Mouse (Mus musculus): Measurements from ENCODE around the gene Tnfrsf12a.

Tnfrsf12a gene

GRCm38 (mm10) chr17:23706212-23706611, 28.9 kb upstream of the Tnfrsf12a start:
- H3K4me3 ChIP-seq (replicated peaks; ENCODE audit: low read length): no peak overlapping the region
- peaks cover 35% of the 10 kb centered on the region for H3K27me3 ChIP-seq (ENCODE audit: insufficient read depth, low read length)
- no peaks in the 10 kb centered on the region for H3K9me3 ChIP-seq (ENCODE audit: low read length)
- H3K36me3 ChIP-seq (ENCODE audit: insufficient read depth, low read length): no peaks in the 10 kb centered on the region
- peaks cover 32% of the 10 kb centered on the region for H3K4me1 ChIP-seq (replicated peaks; ENCODE audit: low read depth, low read length)
- peak; percentile 91 for TF ChIP-seq CTCF (conservative IDR thresholded peaks at IDR 0.05; ENCODE audit: low read length)
- TF ChIP-seq NANOG (IDR thresholded peaks at IDR 0.05; ENCODE audit: borderline replicate concordance, low read length): no peak

DNA sequence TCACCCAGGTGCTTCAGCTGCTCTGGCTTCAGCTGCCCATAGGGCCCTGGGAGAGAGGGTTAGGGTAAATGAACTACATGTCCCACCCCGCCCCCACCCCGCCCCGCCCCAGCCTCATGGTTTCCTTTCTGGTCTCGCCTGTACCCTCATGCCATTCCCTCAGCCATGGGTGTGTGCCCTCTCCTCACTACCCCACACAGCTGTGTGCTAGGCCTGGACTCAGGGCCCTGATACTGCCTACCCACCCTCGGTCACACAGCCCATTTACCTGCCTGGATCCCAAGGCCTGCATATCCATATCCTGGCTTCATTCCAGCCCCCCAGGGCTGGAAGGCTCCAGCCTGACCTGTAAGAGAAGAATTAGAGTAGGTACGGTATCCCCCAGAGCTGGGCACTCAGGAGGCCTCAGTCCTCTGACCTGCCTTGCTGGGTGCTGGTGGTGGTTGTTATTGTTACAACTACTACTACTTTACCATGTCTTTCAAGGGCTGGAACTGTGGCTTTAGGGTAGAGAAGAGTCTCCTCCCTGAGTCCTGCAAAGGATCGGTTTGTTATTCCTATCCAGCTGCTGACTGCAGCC, 28.3 kb upstream of the Tnfrsf12a start:
- H3K27me3 ChIP-seq (ENCODE audit: insufficient read depth, low read length): peaks cover 40% of the 10 kb centered on the region
- H3K9me3 ChIP-seq (ENCODE audit: low read length): no peaks in the 10 kb centered on the region
- no peak overlapping the region for H3K4me3 ChIP-seq (replicated peaks; ENCODE audit: low read length)
- peaks cover 27% of the 10 kb centered on the region for H3K4me1 ChIP-seq (replicated peaks; ENCODE audit: low read depth, low read length)
- no peak for TF ChIP-seq CTCF (conservative IDR thresholded peaks at IDR 0.05; ENCODE audit: low read length)
- no peak for TF ChIP-seq POU5F1 (IDR thresholded peaks at IDR 0.05; ENCODE audit: borderline replicate concordance, low read length)
- no peak for TF ChIP-seq NANOG (IDR thresholded peaks at IDR 0.05; ENCODE audit: borderline replicate concordance, low read length)
- no peaks in the 10 kb centered on the region for H3K36me3 ChIP-seq (ENCODE audit: insufficient read depth, low read length)

- H3K4me3 ChIP-seq (replicated peaks; ENCODE audit: low read length): peak overlapping the region; percentile 23; the same call in 1 of the 2 replicates
- no peaks in the 10 kb centered on the region for H3K9me3 ChIP-seq (ENCODE audit: low read length)
- peaks cover 31% of the 10 kb centered on the region for H3K27me3 ChIP-seq (ENCODE audit: insufficient read depth, low read length)
- H3K4me1 ChIP-seq (replicated peaks; ENCODE audit: low read depth, low read length): peaks cover 22% of the 10 kb centered on the region
- no peak for TF ChIP-seq NANOG (IDR thresholded peaks at IDR 0.05; ENCODE audit: borderline replicate concordance, low read length)
- no peak for TF ChIP-seq POU5F1 (IDR thresholded peaks at IDR 0.05; ENCODE audit: borderline replicate concordance, low read length)
- no peak for TF ChIP-seq CTCF (conservative IDR thresholded peaks at IDR 0.05; ENCODE audit: low read length)
- H3K36me3 ChIP-seq (ENCODE audit: insufficient read depth, low read length): no peaks in the 10 kb centered on the region
Observed at GRCm38 (mm10) chr17:23704741-23705140, 27.5 kb upstream of the Tnfrsf12a start.

DNA sequence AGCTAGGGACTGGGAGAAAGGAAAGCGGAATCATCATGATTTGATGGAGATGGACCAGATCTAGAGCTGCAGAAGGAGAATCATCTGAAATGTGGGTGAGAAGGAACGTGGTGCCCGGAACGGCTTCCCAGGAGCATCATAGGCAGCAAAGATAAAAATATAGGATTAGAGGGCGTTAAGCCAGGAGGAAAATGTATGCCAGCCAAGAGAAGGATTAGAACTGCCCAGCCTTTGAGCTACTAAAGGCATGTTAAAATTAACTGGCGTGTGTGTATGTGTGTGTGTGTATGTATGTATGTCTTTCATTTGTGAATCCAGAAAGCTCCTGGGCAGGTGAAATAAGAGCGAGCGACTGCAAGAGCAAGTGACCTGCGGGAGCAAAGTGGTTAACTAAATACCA, 26.0 kb upstream of the Tnfrsf12a start:
- H3K4me3 ChIP-seq (replicated peaks; ENCODE audit: low read length): no peak overlapping the region
- H3K36me3 ChIP-seq (ENCODE audit: insufficient read depth, low read length): no peaks in the 10 kb centered on the region
- TF ChIP-seq POU5F1 (IDR thresholded peaks at IDR 0.05; ENCODE audit: borderline replicate concordance, low read length): no peak
- no peak for TF ChIP-seq NANOG (IDR thresholded peaks at IDR 0.05; ENCODE audit: borderline replicate concordance, low read length)
- TF ChIP-seq CTCF (conservative IDR thresholded peaks at IDR 0.05; ENCODE audit: low read length): no peak
- H3K4me1 ChIP-seq (replicated peaks; ENCODE audit: low read depth, low read length): peaks cover 28% of the 10 kb centered on the region
- no peaks in the 10 kb centered on the region for H3K9me3 ChIP-seq (ENCODE audit: low read length)
- H3K27me3 ChIP-seq (ENCODE audit: insufficient read depth, low read length): peaks cover 38% of the 10 kb centered on the region

DNA sequence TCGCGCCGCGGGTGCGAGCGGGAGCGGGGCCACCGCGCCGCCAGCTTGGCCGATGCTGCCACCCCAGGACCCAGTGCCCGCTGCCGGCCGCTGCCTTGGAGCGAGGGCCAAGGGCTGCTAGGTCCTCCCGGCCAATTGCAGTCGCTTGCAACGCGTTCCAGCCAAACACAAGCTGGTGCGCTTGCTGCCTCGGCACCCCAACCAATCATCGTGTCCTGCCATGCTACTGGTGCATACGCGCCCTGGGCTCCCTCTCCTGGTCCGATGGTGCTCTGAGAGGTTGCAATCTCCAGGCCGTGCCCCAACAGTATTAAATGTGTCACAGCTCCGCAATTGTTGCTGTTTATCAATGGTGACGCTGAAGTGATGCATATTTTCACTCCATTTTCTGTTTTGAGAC, 22.8 kb upstream of the Tnfrsf12a start:
- Histone ChIP-seq H3K4me3 (replicated peaks; ENCODE audit: low read length) (peak overlapping the region; percentile 90), H3K36me3 (ENCODE audit: insufficient read depth, low read length) (no peaks in the 10 kb centered on the region), H3K4me1 (replicated peaks; ENCODE audit: low read depth, low read length) (peaks cover 49% of the 10 kb centered on the region), H3K9me3 (ENCODE audit: low read length) (no peaks in the 10 kb centered on the region), H3K27me3 (ENCODE audit: insufficient read depth, low read length) (peaks cover 33% of the 10 kb centered on the region)
- TF ChIP-seq NANOG (IDR thresholded peaks at IDR 0.05; ENCODE audit: borderline replicate concordance, low read length) (no peak), CTCF (conservative IDR thresholded peaks at IDR 0.05; ENCODE audit: low read length) (peak; percentile 11; the same call in 1 of the 2 replicates)

DNA sequence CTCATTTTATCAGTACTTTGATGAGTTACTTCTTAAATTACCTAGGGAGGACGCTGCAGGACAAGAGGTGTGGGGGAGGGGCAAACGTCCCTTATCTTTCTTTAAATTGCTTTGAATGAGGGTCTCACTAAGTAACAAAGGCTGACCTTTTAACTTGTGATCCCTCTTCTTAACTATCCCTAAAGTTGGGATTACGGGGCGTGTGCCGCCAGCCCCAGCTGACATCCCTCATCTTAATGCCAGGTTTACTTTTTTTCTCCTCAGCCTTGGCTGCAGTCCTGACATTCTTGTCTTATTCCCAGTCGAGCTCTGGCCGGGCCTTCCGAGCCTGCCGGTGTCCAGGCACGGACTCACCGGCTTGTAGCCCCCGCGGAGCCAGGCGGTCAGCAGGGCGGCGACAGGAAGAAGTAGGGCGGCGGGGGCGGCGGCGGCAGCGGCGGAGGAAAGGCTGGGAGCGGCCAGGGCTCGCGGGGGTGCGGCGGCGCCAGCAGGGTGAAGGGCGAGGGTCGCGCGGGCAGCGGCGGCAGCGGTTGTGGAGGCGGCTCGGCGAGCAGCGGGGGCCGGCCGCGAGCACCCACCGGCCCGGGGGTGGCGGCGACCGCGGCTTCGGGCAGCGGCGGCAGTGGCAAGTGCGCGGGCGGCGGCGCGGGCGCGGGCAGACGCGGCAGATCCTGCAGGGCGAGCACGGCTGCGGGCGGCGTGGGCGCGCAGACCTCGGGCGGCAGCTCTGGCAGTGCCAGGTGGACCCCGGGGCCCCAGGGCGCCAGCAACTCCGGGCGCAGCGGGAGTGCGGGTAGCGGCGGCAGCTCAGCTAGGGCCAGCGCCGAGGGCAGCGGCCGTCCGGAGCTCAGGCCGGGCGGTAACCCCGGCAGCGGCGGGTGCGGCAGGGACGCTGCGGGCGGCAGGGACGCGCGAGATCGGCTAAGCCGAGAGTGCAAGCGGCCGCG, 22.1 kb upstream of the Tnfrsf12a start:
- TF ChIP-seq POU5F1 (IDR thresholded peaks at IDR 0.05; ENCODE audit: borderline replicate concordance, low read length) (no peak), CTCF (conservative IDR thresholded peaks at IDR 0.05; ENCODE audit: low read length) (no peak)
- Histone ChIP-seq H3K36me3 (ENCODE audit: insufficient read depth, low read length) (no peaks in the 10 kb centered on the region), H3K27me3 (ENCODE audit: insufficient read depth, low read length) (peaks cover 35% of the 10 kb centered on the region), H3K4me1 (replicated peaks; ENCODE audit: low read depth, low read length) (peaks cover 50% of the 10 kb centered on the region), H3K4me3 (replicated peaks; ENCODE audit: low read length) (peak overlapping the region; percentile 90), H3K9me3 (ENCODE audit: low read length) (no peaks in the 10 kb centered on the region)

DNA sequence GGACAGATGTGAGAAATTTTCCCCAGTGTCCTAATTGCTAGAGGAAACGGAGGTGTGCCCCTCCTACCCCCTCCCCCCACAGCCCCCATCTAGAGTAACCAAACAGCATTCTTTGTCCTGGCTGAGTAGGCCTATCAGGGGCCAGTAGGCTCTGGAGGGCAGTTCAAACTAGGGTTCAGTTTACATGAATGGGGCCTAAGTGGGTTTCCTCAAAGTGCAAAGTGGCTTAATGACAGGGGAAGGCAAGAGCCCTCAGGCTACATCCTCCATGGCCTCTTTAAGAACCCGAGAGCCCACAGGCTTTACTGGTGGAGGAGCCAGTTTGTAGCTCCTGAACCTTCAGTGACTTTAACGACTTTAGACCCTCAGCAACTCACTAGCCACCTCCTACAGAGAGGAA, 18.5 kb upstream of the Tnfrsf12a start:
- no peak overlapping the region for H3K4me3 ChIP-seq (replicated peaks; ENCODE audit: low read length)
- peaks cover 28% of the 10 kb centered on the region for H3K27me3 ChIP-seq (ENCODE audit: insufficient read depth, low read length)
- H3K4me1 ChIP-seq (replicated peaks; ENCODE audit: low read depth, low read length): peaks cover 63% of the 10 kb centered on the region
- TF ChIP-seq CTCF (conservative IDR thresholded peaks at IDR 0.05; ENCODE audit: low read length) (no peak), NANOG (IDR thresholded peaks at IDR 0.05; ENCODE audit: borderline replicate concordance, low read length) (peak; percentile 5; the same call in 1 of the 2 replicates)
- H3K36me3 ChIP-seq (ENCODE audit: insufficient read depth, low read length): no peaks in the 10 kb centered on the region
- no peaks in the 10 kb centered on the region for H3K9me3 ChIP-seq (ENCODE audit: low read length)

DNA sequence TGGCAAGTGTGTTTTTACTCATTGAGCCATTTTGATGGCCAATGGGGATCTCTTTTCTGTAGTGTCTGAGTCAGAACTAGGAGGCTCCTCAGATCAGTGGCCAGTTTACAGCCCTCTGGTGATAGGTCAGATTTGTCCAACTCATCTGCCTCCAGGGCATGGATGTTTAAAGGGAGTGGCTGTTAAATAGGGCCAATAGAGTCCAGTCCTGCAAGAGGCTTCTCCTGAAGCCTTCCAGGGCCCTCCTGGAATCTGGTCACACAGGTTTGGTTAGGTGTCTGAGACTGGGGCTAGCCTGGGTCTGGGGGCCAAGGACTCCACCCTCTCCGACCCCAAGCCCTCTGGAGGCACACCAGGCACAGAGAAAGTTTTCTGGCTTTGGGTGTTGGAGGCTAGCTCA, 17.2 kb upstream of the Tnfrsf12a start:
- H3K4me1 ChIP-seq (replicated peaks; ENCODE audit: low read depth, low read length): peaks cover 60% of the 10 kb centered on the region

More for the DNA sequence above, 17.2 kb upstream of the Tnfrsf12a start:
- Histone ChIP-seq H3K4me3 (replicated peaks; ENCODE audit: low read length) (peak overlapping the region; percentile 0; the same call in 1 of the 2 replicates), H3K36me3 (ENCODE audit: insufficient read depth, low read length) (no peaks in the 10 kb centered on the region), H3K27me3 (ENCODE audit: insufficient read depth, low read length) (peaks cover 26% of the 10 kb centered on the region), H3K9me3 (ENCODE audit: low read length) (no peaks in the 10 kb centered on the region)
- no peak for TF ChIP-seq POU5F1 (IDR thresholded peaks at IDR 0.05; ENCODE audit: borderline replicate concordance, low read length)
- no peak for TF ChIP-seq CTCF (conservative IDR thresholded peaks at IDR 0.05; ENCODE audit: low read length)
- TF ChIP-seq NANOG (IDR thresholded peaks at IDR 0.05; ENCODE audit: borderline replicate concordance, low read length): no peak
